Mouse (Mus musculus) kidney, embryonic 15.5 days (tissue): ENCODE results near the gene Pamr1. TPM values are rescaled to one million over a fixed set of nuclear protein-coding genes. Genes with fewer than 3 reads are reported as not detected.
A peak's percentile ranks its signal among the peaks of the same experiment; 100 is the strongest.

Experiments used
- ATAC-seq: fragments of 200-750 bp; cut with Nextera tagmentation; replicated peaks from 2 replicates; pipeline ENCODE4 v1.8.0; 2017; ENCODE audit warnings: moderate TSS enrichment; ENCODE audit not compliant: low FRiP score
- H3K27ac ChIP-seq: fragments of 300-500 bp; sonication (generic); 2 replicates; pipeline ENCODE4 v1.5.1; 2015; ENCODE audit warnings: mild to moderate bottlenecking, inconsistent platforms
- H3K27me3 ChIP-seq: fragments of 300-500 bp; sonication (generic); 2 replicates; pipeline ENCODE4 v1.6.1; 2015; ENCODE audit warnings: inconsistent platforms
- H3K36me3 ChIP-seq: fragments of 300-500 bp; sonication (generic); 2 replicates; pipeline ENCODE4 v1.6.1; 2015; ENCODE audit warnings: inconsistent platforms
- H3K4me1 ChIP-seq: fragments of 300-500 bp; sonication (generic); 2 replicates; pipeline ENCODE4 v1.6.1; 2015; ENCODE audit warnings: inconsistent platforms
- H3K4me2 ChIP-seq: fragments of 300-500 bp; sonication (generic); 2 replicates; pipeline ENCODE4 v1.6.1; 2015; ENCODE audit warnings: moderate library complexity, mild to moderate bottlenecking, inconsistent platforms
- H3K4me3 ChIP-seq: fragments of 300-500 bp; sonication (generic); replicated peaks from 2 replicates; pipeline ENCODE4 v1.5.1; 2015; ENCODE audit warnings: mild to moderate bottlenecking, inconsistent platforms
- H3K9ac ChIP-seq: fragments of 300-500 bp; sonication (generic); 2 replicates; pipeline ENCODE4 v1.6.1; 2015; ENCODE audit warnings: mild to moderate bottlenecking, inconsistent platforms
- H3K9me3 ChIP-seq: fragments of 300-500 bp; sonication (generic); replicated peaks from 2 replicates; pipeline ENCODE4 v1.6.1; 2016; ENCODE audit warnings: inconsistent platforms
- WGBS: fragments of 180-500 bp; shearing (Covaris S2); methylation state at CpG from one replicate; pipeline ENCODE4 v1.1.7; 2015; ENCODE audit warnings: mixed read lengths; 5-methylcytosine and 5-hydroxymethylcytosine counted together
- polyA plus RNA-seq: library from polyadenylated mRNA; unstranded; fragments of >200 nt; fragmentation: Nextera tagmentation; extraction: Ambion mirVana; gene quantifications from 2 replicates; pipeline ENCODE4 v1.2.1, GENCODE M21; 2015

The Pamr1 gene
- polyA plus RNA-seq, 1 experiment from 2014 or later, result 27.9 TPM

DNA sequence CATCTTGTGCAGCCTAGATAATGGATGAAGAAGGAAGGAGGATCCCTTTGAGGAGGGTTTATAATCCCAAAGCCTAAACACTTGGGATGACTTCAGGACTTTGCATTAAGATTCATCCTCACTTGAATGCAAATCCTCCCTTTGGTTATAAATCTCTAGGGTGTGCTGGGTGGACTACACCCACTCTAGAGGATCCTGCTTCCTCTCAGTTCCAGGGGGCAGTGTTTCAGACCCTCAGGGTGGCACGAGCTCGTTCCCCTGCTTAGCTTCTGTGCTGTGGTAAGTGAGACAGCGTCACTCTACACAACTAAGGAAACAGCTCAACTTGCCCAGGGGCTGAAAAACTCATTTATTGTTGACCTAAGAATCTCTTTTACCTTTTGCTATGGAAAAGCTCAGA is 1.8 kb downstream of the Pamr1 start:
- H3K4me3 ChIP-seq, result peak overlapping the region; percentile 7; the same call in 1 of the 2 replicates
- H3K4me1 ChIP-seq, result peaks cover 45% of the 10 kb centered on the region
- no peak overlapping the region for H3K9ac ChIP-seq
- 8% methylated on average over 3 of the region's 3 CpGs for WGBS
- H3K9me3 ChIP-seq, result no peaks in the 10 kb centered on the region
- ATAC-seq, result peak; percentile 57
- no peaks in the 10 kb centered on the region for H3K36me3 ChIP-seq
- H3K27ac ChIP-seq, result peak overlapping the region; percentile 84
- H3K27me3 ChIP-seq, result peaks cover 12% of the 10 kb centered on the region
- peak overlapping the region; percentile 75 for H3K4me2 ChIP-seq

DNA sequence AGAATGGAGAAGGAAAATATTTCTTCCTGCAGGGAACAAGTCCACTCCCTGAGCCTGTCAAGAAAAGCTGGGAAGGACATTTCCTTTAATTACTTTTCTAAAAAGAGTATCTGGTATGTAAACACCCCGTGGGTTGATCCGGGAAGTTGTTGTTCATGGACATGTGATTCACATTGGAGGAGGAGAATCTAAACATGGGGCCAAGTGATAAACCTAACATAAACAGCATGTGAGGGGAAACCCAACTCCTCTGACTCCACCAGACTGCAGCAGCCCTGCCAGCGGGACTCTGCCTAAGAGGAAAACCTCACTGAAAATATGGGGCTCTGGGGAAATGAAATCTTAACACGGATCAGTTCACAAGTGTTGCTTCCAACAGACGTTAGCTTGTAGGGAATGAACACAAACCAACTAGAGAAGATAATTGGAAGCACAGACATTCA is 2.3 kb downstream of the Pamr1 start:
- 3% methylated on average over 5 of the region's 5 CpGs for WGBS
- H3K4me3 ChIP-seq, result 0 out of 2 replicates have a peak overlapping the region, but pooled peaks have one; percentile 7
- H3K9me3 ChIP-seq, result no peaks in the 10 kb centered on the region
- peak overlapping the region; percentile 84 for H3K27ac ChIP-seq
- H3K4me2 ChIP-seq, result peak overlapping the region; percentile 75
- H3K9ac ChIP-seq, result no peak overlapping the region
- H3K36me3 ChIP-seq, result no peaks in the 10 kb centered on the region
- peaks cover 45% of the 10 kb centered on the region for H3K4me1 ChIP-seq
- ATAC-seq, result peak; percentile 52
- H3K27me3 ChIP-seq, result peaks cover 12% of the 10 kb centered on the region

DNA sequence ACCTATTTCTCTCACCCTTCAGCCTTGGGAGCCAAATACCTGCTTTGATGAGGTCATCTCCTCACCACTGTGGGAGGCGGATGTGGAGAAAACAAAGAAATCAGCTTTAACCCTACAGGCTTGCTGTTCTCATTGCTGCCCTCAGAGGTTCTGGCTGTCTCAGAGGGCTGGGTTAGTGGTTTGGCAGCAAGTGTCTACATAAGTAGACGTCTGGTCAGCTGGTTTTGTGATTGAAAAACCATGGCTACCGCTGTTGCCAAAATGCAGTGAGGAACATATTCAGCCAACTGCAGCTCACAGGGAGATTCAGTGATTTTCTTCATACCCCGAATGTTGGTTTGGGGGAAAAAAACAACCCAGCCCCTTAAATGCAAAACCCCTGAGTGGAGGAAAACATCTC is 7.3 kb downstream of the Pamr1 start:
- H3K4me2 ChIP-seq, result no peak overlapping the region
- peaks cover 15% of the 10 kb centered on the region for H3K4me1 ChIP-seq
- H3K9me3 ChIP-seq, result no peaks in the 10 kb centered on the region
- no peak for ATAC-seq
- H3K9ac ChIP-seq, result no peak overlapping the region
- 72% methylated on average over 4 of the region's 4 CpGs for WGBS
- no peak overlapping the region for H3K27ac ChIP-seq
- no peaks in the 10 kb centered on the region for H3K27me3 ChIP-seq
- no peaks in the 10 kb centered on the region for H3K36me3 ChIP-seq
- no peak overlapping the region for H3K4me3 ChIP-seq

- Histone ChIP-seq H3K4me3 (no peak overlapping the region), H3K27me3 (no peaks in the 10 kb centered on the region), H3K27ac (no peak overlapping the region), H3K4me2 (no peak overlapping the region), H3K9ac (no peak overlapping the region), H3K36me3 (no peaks in the 10 kb centered on the region), H3K4me1 (0 out of 2 replicates have a peak, but pooled peaks cover 2% of the 10 kb centered on the region), H3K9me3 (no peaks in the 10 kb centered on the region)
- WGBS, result 72% methylated on average over 12 of the region's 12 CpGs
- ATAC-seq, result no peak
Observed at GRCm38 (mm10) chr2:102558965-102559364, 9.2 kb downstream of the Pamr1 start.

DNA sequence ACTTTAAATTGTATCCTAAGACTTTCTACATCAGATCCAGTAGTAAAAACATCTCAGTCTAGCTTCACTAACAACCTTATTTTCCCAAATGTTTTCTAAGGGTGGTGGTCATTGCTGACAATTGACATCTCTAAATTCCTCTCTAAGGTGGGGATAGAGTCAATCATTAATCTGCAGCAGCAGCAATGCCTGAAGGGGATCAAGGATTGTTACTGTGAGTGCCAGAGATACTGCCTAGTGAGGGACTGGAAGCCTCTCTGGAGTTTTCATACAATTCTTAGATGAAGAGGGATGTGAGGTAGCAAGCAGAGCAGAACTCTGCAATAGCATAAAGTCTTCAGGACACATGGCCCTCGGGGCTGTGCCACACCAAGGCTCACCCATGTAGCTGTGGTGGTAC is 14.0 kb downstream of the Pamr1 start:
- Histone ChIP-seq H3K27ac (no peak overlapping the region), H3K4me2 (no peak overlapping the region), H3K4me1 (no peaks in the 10 kb centered on the region), H3K36me3 (no peaks in the 10 kb centered on the region), H3K27me3 (no peaks in the 10 kb centered on the region), H3K9ac (no peak overlapping the region), H3K4me3 (no peak overlapping the region), H3K9me3 (no peaks in the 10 kb centered on the region)
- ATAC-seq, result no peak
- 64% methylated on average over 1 of the region's 1 CpGs for WGBS

DNA sequence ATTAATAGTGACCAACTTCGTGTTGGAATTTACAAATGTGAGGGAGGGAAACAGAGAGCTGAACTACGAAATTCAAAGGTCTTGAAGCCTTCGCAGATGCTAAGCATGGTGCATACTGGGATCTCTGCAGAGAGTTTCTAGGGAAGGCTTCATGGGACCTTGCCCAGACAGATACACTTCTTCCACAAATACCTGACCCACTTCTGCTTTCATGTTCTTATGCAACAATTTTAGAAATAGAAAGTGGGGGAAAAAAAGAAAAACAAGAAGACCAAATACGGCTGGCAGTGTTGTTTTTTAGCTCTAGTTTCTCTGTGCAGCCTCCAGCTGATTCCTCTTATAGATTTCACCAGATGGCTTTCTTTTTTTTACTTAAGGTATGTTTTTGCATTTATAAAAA is 29.4 kb downstream of the Pamr1 start:
- Histone ChIP-seq H3K4me3 (no peak overlapping the region), H3K4me1 (no peaks in the 10 kb centered on the region), H3K4me2 (no peak overlapping the region), H3K27me3 (no peaks in the 10 kb centered on the region), H3K9me3 (no peaks in the 10 kb centered on the region), H3K9ac (no peak overlapping the region), H3K36me3 (no peaks in the 10 kb centered on the region), H3K27ac (no peak overlapping the region)
- no peak for ATAC-seq
- 79% methylated on average over 4 of the region's 4 CpGs for WGBS

- Histone ChIP-seq H3K4me1 (no peaks in the 10 kb centered on the region), H3K4me2 (no peak overlapping the region), H3K9me3 (no peaks in the 10 kb centered on the region), H3K9ac (no peak overlapping the region), H3K27me3 (peaks cover 7% of the 10 kb centered on the region; the same call in 1 of the 2 replicates), H3K4me3 (no peak overlapping the region), H3K36me3 (no peaks in the 10 kb centered on the region), H3K27ac (no peak overlapping the region)
- WGBS, result 43% methylated on average over 2 of the region's 2 CpGs
- ATAC-seq, result no peak
Observed at GRCm38 (mm10) chr2:102589977-102590376, 40.2 kb downstream of the Pamr1 start.

DNA sequence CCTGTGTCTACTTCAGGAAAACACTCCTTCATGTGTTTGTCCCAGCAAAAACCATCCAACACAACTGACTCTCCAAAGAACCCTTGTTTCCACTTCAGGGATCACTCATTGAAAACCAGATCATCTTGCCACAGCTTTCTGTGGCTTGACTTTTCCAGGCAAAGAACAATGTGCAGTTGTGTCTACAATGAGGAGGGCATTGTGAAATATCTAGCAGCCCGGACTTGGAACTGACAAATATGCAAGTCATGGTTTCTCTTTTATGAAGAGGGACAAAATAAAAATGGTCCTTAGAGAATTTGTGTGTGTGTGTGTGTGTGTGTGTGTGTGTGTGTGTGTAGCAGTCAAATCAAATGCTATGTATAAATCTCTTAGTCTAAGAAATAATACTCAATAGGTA is 44.7 kb downstream of the Pamr1 start:
- no peak overlapping the region for H3K27ac ChIP-seq
- H3K27me3 ChIP-seq, result 0 out of 2 replicates have a peak, but pooled peaks cover under 1% of the 10 kb centered on the region
- no peak overlapping the region for H3K4me2 ChIP-seq
- ATAC-seq, result no peak
- no peak overlapping the region for H3K9ac ChIP-seq
- H3K9me3 ChIP-seq, result no peaks in the 10 kb centered on the region
- 80% methylated on average over 1 of the region's 1 CpGs for WGBS
- no peak overlapping the region for H3K4me3 ChIP-seq
- no peaks in the 10 kb centered on the region for H3K36me3 ChIP-seq
- H3K4me1 ChIP-seq, result no peaks in the 10 kb centered on the region

- Histone ChIP-seq H3K27ac (no peak overlapping the region), H3K9me3 (no peaks in the 10 kb centered on the region), H3K36me3 (no peaks in the 10 kb centered on the region), H3K4me1 (no peaks in the 10 kb centered on the region), H3K9ac (no peak overlapping the region), H3K4me2 (no peak overlapping the region), H3K4me3 (no peak overlapping the region), H3K27me3 (no peaks in the 10 kb centered on the region)
- 92% methylated on average over 10 of the region's 10 CpGs for WGBS
- no peak for ATAC-seq
Observed at GRCm38 (mm10) chr2:102595395-102596130, 45.8 kb downstream of the Pamr1 start.

GRCm38 (mm10) chr2:102598911-102599721 is 49.3 kb downstream of the Pamr1 start:
- Histone ChIP-seq H3K36me3 (no peaks in the 10 kb centered on the region), H3K9me3 (no peaks in the 10 kb centered on the region), H3K27ac (no peak overlapping the region), H3K27me3 (no peaks in the 10 kb centered on the region), H3K9ac (no peak overlapping the region), H3K4me1 (no peaks in the 10 kb centered on the region), H3K4me2 (no peak overlapping the region), H3K4me3 (no peak overlapping the region)
- WGBS, result 42% methylated on average over 2 of the region's 2 CpGs
- no peak for ATAC-seq

- ATAC-seq, result no peak
- no peaks in the 10 kb centered on the region for H3K9me3 ChIP-seq
- no peak overlapping the region for H3K4me3 ChIP-seq
- no peaks in the 10 kb centered on the region for H3K36me3 ChIP-seq
- no peak overlapping the region for H3K9ac ChIP-seq
- no peak overlapping the region for H3K27ac ChIP-seq
- H3K4me2 ChIP-seq, result no peak overlapping the region
- 87% methylated on average over 4 of the region's 4 CpGs for WGBS
- no peaks in the 10 kb centered on the region for H3K4me1 ChIP-seq
- no peaks in the 10 kb centered on the region for H3K27me3 ChIP-seq
Observed at GRCm38 (mm10) chr2:102600516-102600915, 50.7 kb downstream of the Pamr1 start.

DNA sequence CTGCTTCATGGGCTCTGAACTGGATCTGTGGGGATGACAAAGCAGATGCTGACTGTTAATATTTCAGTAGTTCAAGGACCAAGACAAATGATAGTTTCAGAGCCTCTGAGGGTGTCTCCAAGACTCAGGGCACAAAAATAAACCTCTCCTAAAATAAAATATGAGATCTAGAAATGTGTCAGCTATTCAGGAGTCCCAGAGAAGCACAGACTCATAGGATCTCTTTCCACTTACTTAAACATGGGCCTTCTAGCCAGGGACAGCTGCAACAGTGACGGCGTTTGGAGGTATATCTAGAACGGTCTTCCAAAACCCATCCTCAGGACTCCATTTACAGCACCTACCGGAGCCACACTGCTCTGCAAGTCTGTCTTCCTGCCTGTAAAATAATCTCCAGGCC is 60.7 kb downstream of the Pamr1 start:
- ATAC-seq, result no peak
- 94% methylated on average over 4 of the region's 4 CpGs for whole genome bisulfite sequencing
- no peaks in the 10 kb centered on the region for H3K4me1 ChIP-seq
- H3K36me3 ChIP-seq, result no peaks in the 10 kb centered on the region
- H3K9me3 ChIP-seq, result no peaks in the 10 kb centered on the region
- no peak overlapping the region for H3K4me2 ChIP-seq
- no peak overlapping the region for H3K4me3 ChIP-seq
- H3K27me3 ChIP-seq, result no peaks in the 10 kb centered on the region
- H3K9ac ChIP-seq, result no peak overlapping the region
- no peak overlapping the region for H3K27ac ChIP-seq
